Mouse (Mus musculus): ENCODE measurements around the gene Cdkn2aipnl.

GRCm38 (mm10) chr11:51956112-51956511, 11.3 kb upstream of the Cdkn2aipnl start:
- no peak for TF ChIP-seq CTCF (IDR thresholded peaks at IDR 0.05; ENCODE audit: insufficient read depth, low read depth, low read length)
- no peak for TF ChIP-seq POLR2A (IDR thresholded peaks at IDR 0.05; ENCODE audit: insufficient read depth, low read depth, low read length)

Data from olfactory bulb, adult 2 months (tissue).